Mouse (Mus musculus) limb, embryonic 14.5 days (tissue): ENCODE measurements around the gene Actb. TPM values are rescaled to one million over a fixed set of nuclear protein-coding genes. Genes with fewer than 3 reads are reported as not detected.

Experiments used
- ATAC-seq: fragments of 200-750 bp; cut with Nextera tagmentation; 2 replicates; pipeline ENCODE4 v1.8.0; 2017; ENCODE audit warnings: low read depth, moderate number of reproducible peaks, moderate TSS enrichment; ENCODE audit not compliant: low FRiP score
- DNase-seq: peaks from one replicate; pipeline ENCODE4 v3.0.0-alpha.2; 2015; ENCODE audit warnings: low spot score
- H3K27ac ChIP-seq: fragments of 300-500 bp; sonication (generic); replicated peaks from 2 replicates; pipeline ENCODE4 v1.5.1; 2014; ENCODE audit warnings: low read depth, mild to moderate bottlenecking, low read length, moderate library complexity, mixed read lengths
- H3K27me3 ChIP-seq: fragments of 300-500 bp; sonication (generic); 2 replicates; pipeline ENCODE4 v1.6.1; 2014; ENCODE audit warnings: low read length, mixed read lengths; ENCODE audit not compliant: control insufficient read depth, insufficient read depth
- H3K36me3 ChIP-seq: fragments of 300-500 bp; sonication (generic); 2 replicates; pipeline ENCODE4 v1.6.1; 2014; ENCODE audit warnings: mild to moderate bottlenecking, low read length, moderate library complexity, mixed read lengths; ENCODE audit not compliant: control insufficient read depth, insufficient read depth
- H3K4me1 ChIP-seq: fragments of 300-500 bp; sonication (generic); 2 replicates; pipeline ENCODE4 v1.6.1; 2014; ENCODE audit warnings: antibody characterized with exemption, low read length, mixed read lengths; ENCODE audit not compliant: control insufficient read depth, insufficient read depth
- H3K4me2 ChIP-seq: fragments of 300-500 bp; sonication (generic); replicated peaks from 2 replicates; pipeline ENCODE4 v1.6.1; 2014; ENCODE audit warnings: low read depth, mild to moderate bottlenecking, low read length, moderate library complexity; ENCODE audit not compliant: severe bottlenecking
- H3K4me3 ChIP-seq: fragments of 300-500 bp; sonication (generic); replicated peaks from 2 replicates; pipeline ENCODE4 v1.5.1; 2014; ENCODE audit warnings: low read length
- H3K9ac ChIP-seq: fragments of 300-500 bp; sonication (generic); 2 replicates; pipeline ENCODE4 v1.6.1; 2014; ENCODE audit warnings: mild to moderate bottlenecking, low read depth, low read length, moderate library complexity; ENCODE audit not compliant: severe bottlenecking
- H3K9me3 ChIP-seq: fragments of 300-500 bp; sonication (generic); 2 replicates; pipeline ENCODE4 v1.6.1; 2016; ENCODE audit warnings: low read length; ENCODE audit not compliant: control insufficient read depth
- POLR2A ChIP-seq: fragments of 200-500 bp; IDR thresholded peaks from 2 replicates; pipeline ENCODE4 v1.8.0; 2012; ENCODE audit warnings: inconsistent platforms, mild to moderate bottlenecking, moderate library complexity, borderline replicate concordance; ENCODE audit not compliant: insufficient read depth, insufficient read length; ENCODE audit errors: extremely low read depth
- WGBS: fragments of 180-500 bp; shearing (Covaris S2); extraction: QIAGEN DNeasy Blood & Tissue Kit; methylation state at CpG from one replicate; pipeline ENCODE4 v1.1.7; 2014; 5-methylcytosine and 5-hydroxymethylcytosine counted together
- polyA plus RNA-seq, 2 experiments: library from polyadenylated mRNA; depleted of rRNA in 1 of 2; stranded (reverse) in 1 of 2; unstranded in 1 of 2; fragments of >200 nt; fragmentation: Nextera tagmentation in 1 of 2; extraction: Ambion mirVana in 1 of 2; gene quantifications; 2 replicates each; pipeline versions ENCODE4 v1.2.1 to v1.2.3; 2012 to 2014

Actb gene
- polyA plus RNA-seq, 2 experiments: 2,733 to 14,101 TPM

GRCm38 (mm10) chr5:142908941-142909575 is 2.5 kb upstream of the Actb start:
- 27% methylated on average over 5 of the region's 5 CpGs for WGBS
- no peak for DNase-seq

DNA sequence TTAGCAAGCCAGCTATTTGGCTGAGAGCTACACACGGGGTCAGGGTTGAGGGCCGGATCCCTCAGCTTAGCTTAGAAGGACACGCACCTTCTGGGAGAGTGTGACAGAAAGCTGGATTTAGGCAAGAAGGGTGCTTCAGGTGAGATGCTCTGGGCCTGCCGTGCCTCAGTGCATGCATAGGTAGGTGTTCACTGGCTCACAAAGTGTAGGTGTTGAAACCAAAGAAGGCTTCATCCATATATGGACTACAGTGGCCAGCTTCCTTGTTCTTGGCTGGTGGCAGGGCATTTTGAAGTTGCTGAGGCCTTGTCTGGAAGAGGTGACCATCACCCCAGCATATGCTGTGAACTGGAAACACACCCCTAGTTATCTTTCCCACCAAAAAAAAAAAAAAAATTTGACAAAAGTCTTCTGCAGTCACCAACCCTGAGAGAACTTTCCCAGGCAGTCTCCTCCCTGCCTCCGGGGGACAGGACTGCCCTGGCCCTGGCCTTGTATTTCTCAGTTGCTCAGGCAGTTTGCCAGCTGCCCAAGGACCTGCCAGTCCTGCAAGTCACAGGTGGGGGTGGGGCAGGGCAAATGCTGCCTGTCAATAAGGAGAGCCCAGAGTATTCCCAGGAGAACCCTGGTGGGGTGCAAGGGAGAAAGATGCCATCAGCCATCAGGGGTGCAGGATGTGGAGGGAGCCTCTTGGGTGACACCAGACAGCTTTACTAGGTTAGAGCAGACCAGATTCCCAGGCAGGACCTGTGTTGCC is 1.4 kb upstream of the Actb start:
- Histone ChIP-seq H3K27me3 (no peaks in the 10 kb centered on the region), H3K27ac (peak overlapping the region; percentile 99), H3K4me2 (peak overlapping the region; percentile 93), H3K4me1 (peaks cover 40% of the 10 kb centered on the region), H3K9ac (0 out of 2 replicates have a peak overlapping the region, but pooled peaks have one; percentile 100), H3K4me3 (peak overlapping the region; percentile 83), H3K9me3 (no peaks in the 10 kb centered on the region), H3K36me3 (peaks cover 26% of the 10 kb centered on the region)
- DNase-seq (no peak), ATAC-seq (no peak)
- no peak for TF ChIP-seq POLR2A
- 69% methylated on average over 5 of the region's 5 CpGs for WGBS

More at GRCm38 (mm10) chr5:142908941-142909575, 2.5 kb upstream of the Actb start:
- ATAC-seq: no peak
- H3K36me3 ChIP-seq: peaks cover 17% of the 10 kb centered on the region
- H3K4me3 ChIP-seq: no peak overlapping the region
- no peak for TF ChIP-seq POLR2A
- H3K27ac ChIP-seq: peak overlapping the region; percentile 69
- no peak overlapping the region for H3K4me2 ChIP-seq
- H3K4me1 ChIP-seq: peaks cover 36% of the 10 kb centered on the region
- H3K9ac ChIP-seq: no peak overlapping the region
- no peaks in the 10 kb centered on the region for H3K9me3 ChIP-seq
- no peaks in the 10 kb centered on the region for H3K27me3 ChIP-seq

DNA sequence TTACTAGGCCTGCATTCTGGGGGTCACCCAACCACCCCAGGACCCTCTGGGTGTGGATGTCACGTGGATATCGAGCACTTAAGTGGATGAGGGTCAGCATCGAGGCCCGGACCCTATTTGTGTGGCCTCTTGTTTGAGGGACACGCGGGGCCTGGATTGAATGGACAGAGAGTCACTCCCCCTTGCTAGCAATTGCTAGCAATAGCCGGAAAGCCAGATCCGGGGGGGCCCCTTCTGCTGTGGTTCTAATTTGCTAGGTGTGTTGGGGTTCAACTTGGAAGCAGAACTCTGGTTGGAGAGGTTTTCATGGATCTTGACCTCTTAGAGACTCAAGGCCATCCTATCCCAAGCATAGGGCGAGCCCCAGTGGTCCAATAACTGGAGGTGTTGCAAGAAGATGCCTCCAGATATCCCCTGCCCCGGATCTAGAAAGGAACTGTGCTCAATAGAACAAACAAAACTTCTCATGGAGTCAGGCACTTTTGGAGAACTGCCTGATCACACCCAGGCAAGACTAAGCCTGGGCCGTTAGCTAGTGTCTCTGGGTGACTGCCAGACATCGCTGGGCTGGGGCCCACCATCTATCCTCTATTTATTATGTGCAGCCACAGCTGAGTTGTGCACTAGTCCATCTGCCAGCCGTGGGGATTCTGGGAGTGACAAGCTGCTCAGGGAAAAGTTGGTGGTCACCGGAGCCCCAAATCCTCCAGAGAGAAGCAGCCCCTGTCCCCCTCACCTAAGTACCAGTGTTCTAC is 671 bp upstream of the Actb start:
- H3K27me3 ChIP-seq: no peaks in the 10 kb centered on the region
- no peak for TF ChIP-seq POLR2A
- H3K9me3 ChIP-seq: no peaks in the 10 kb centered on the region
- H3K4me3 ChIP-seq: peak overlapping the region; percentile 83
- peak overlapping the region; percentile 99 for H3K27ac ChIP-seq
- peaks cover 40% of the 10 kb centered on the region for H3K4me1 ChIP-seq
- peak overlapping the region; percentile 100 for H3K9ac ChIP-seq
- DNase-seq (peak; percentile 86), ATAC-seq (no peak)
- WGBS: 25% methylated on average over 14 of the region's 14 CpGs
- H3K4me2 ChIP-seq: peak overlapping the region; percentile 93
- H3K36me3 ChIP-seq: peaks cover 33% of the 10 kb centered on the region

GRCm38 (mm10) chr5:142905725-142906531 is 626 bp downstream of the Actb start:
- Histone ChIP-seq H3K36me3 (peaks cover 46% of the 10 kb centered on the region), H3K27ac (peak overlapping the region; percentile 99), H3K9me3 (no peaks in the 10 kb centered on the region), H3K4me1 (peaks cover 40% of the 10 kb centered on the region), H3K9ac (peak overlapping the region; percentile 100), H3K4me3 (peak overlapping the region; percentile 83), H3K27me3 (no peaks in the 10 kb centered on the region), H3K4me2 (peak overlapping the region; percentile 71)
- under 1% methylated on average over 54 of the region's 84 CpGs for WGBS
- TF ChIP-seq POLR2A: peak; percentile 65; the same call in 1 of the 2 replicates
- peak; percentile 75 for ATAC-seq
- peak; percentile 95 for DNase-seq
